Mouse (Mus musculus): Measurements from ENCODE around the gene Ppm1m. TPM values are rescaled to one million over a fixed set of nuclear protein-coding genes. Genes with fewer than 3 reads are reported as not detected.

Ppm1m gene
- polyA plus RNA-seq (2015; fragmentation: Nextera tagmentation; extraction: Ambion mirVana), result 56.8 and 58.8 TPM in 2 replicates

GRCm38 (mm10) chr9:106199535-106200272, at the start of gene Ppm1m:
Gene Ppm1m, minus strand, starts transcription at chr9:106199746.
- Histone ChIP-seq H3K4me1 (ENCODE audit: insufficient read depth, low read length) (peaks cover 40% of the 10 kb centered on the region), H3K36me3 (ENCODE audit: insufficient read depth, low read length) (peaks cover 16% of the 10 kb centered on the region), H3K9me3 (ENCODE audit: low read length) (no peaks in the 10 kb centered on the region), H3K27ac (ENCODE audit: low read length) (peak within 1 kb of the TSS; percentile 68), H3K27me3 (ENCODE audit: insufficient read depth, low read length) (no peaks in the 10 kb centered on the region), H3K9ac (replicated peaks; ENCODE audit: low read length) (peak within 1 kb of the TSS; percentile 81), H3K4me2 (replicated peaks; ENCODE audit: low read depth, low read length) (peak within 1 kb of the TSS; percentile 77), H3K4me3 (ENCODE audit: low read length) (peak within 1 kb of the TSS; percentile 72)
- 45% methylated on average over 18 of the region's 18 CpGs for WGBS
- ATAC-seq (ENCODE audit: low FRiP score, low TSS enrichment), result peak; percentile 4; the same call in 1 of the 2 replicates

GRCm38 (mm10) chr9:106242813-106243488, 43.4 kb upstream of the Ppm1m start:
- no peak for ATAC-seq (ENCODE audit: low FRiP score, low TSS enrichment)
- peaks cover 26% of the 10 kb centered on the region for H3K4me1 ChIP-seq (ENCODE audit: insufficient read depth, low read length)
- H3K36me3 ChIP-seq (ENCODE audit: insufficient read depth, low read length), result peaks cover 45% of the 10 kb centered on the region
- no peak overlapping the region for H3K4me2 ChIP-seq (replicated peaks; ENCODE audit: low read depth, low read length)
- H3K27ac ChIP-seq (ENCODE audit: low read length), result peak overlapping the region; percentile 67
- H3K9ac ChIP-seq (replicated peaks; ENCODE audit: low read length), result no peak overlapping the region
- WGBS, result 61% methylated on average over 19 of the region's 19 CpGs
- H3K27me3 ChIP-seq (ENCODE audit: insufficient read depth, low read length), result no peaks in the 10 kb centered on the region
- H3K9me3 ChIP-seq (ENCODE audit: low read length), result no peaks in the 10 kb centered on the region
- no peak overlapping the region for H3K4me3 ChIP-seq (ENCODE audit: low read length)

GRCm38 (mm10) chr9:106241541-106242164, 42.1 kb upstream of the Ppm1m start:
- no peak overlapping the region for H3K4me2 ChIP-seq (replicated peaks; ENCODE audit: low read depth, low read length)
- H3K4me3 ChIP-seq (ENCODE audit: low read length), result no peak overlapping the region
- 84% methylated on average over 10 of the region's 10 CpGs for WGBS
- peaks cover 21% of the 10 kb centered on the region for H3K4me1 ChIP-seq (ENCODE audit: insufficient read depth, low read length)
- H3K27me3 ChIP-seq (ENCODE audit: insufficient read depth, low read length), result no peaks in the 10 kb centered on the region
- H3K27ac ChIP-seq (ENCODE audit: low read length), result no peak overlapping the region
- no peak overlapping the region for H3K9ac ChIP-seq (replicated peaks; ENCODE audit: low read length)
- peaks cover 55% of the 10 kb centered on the region for H3K36me3 ChIP-seq (ENCODE audit: insufficient read depth, low read length)
- no peaks in the 10 kb centered on the region for H3K9me3 ChIP-seq (ENCODE audit: low read length)
- no peak for ATAC-seq (ENCODE audit: low FRiP score, low TSS enrichment)

GRCm38 (mm10) chr9:106237878-106238277, 38.3 kb upstream of the Ppm1m start:
- H3K27me3 ChIP-seq (ENCODE audit: insufficient read depth, low read length), result no peaks in the 10 kb centered on the region
- no peaks in the 10 kb centered on the region for H3K9me3 ChIP-seq (ENCODE audit: low read length)
- H3K9ac ChIP-seq (replicated peaks; ENCODE audit: low read length), result no peak overlapping the region
- peaks cover 9% of the 10 kb centered on the region; the same call in 1 of the 2 replicates for H3K4me1 ChIP-seq (ENCODE audit: insufficient read depth, low read length)
- WGBS, result 95% methylated on average over 10 of the region's 10 CpGs
- H3K27ac ChIP-seq (ENCODE audit: low read length), result no peak overlapping the region
- ATAC-seq (ENCODE audit: low FRiP score, low TSS enrichment), result no peak
- H3K4me2 ChIP-seq (replicated peaks; ENCODE audit: low read depth, low read length), result no peak overlapping the region
- peaks cover 82% of the 10 kb centered on the region for H3K36me3 ChIP-seq (ENCODE audit: insufficient read depth, low read length)
- no peak overlapping the region for H3K4me3 ChIP-seq (ENCODE audit: low read length)

GRCm38 (mm10) chr9:106237401-106237800, 37.9 kb upstream of the Ppm1m start:
- H3K27ac ChIP-seq (ENCODE audit: low read length), result no peak overlapping the region
- H3K27me3 ChIP-seq (ENCODE audit: insufficient read depth, low read length), result no peaks in the 10 kb centered on the region
- H3K4me1 ChIP-seq (ENCODE audit: insufficient read depth, low read length), result 0 out of 2 replicates have a peak, but pooled peaks cover 7% of the 10 kb centered on the region

GRCm38 (mm10) chr9:106236818-106237211, 37.3 kb upstream of the Ppm1m start:
- 0 out of 2 replicates have a peak, but pooled peaks cover 7% of the 10 kb centered on the region for H3K4me1 ChIP-seq (ENCODE audit: insufficient read depth, low read length)
- no peak overlapping the region for H3K9ac ChIP-seq (replicated peaks; ENCODE audit: low read length)
- H3K27me3 ChIP-seq (ENCODE audit: insufficient read depth, low read length), result no peaks in the 10 kb centered on the region
- no peaks in the 10 kb centered on the region for H3K9me3 ChIP-seq (ENCODE audit: low read length)
- H3K4me2 ChIP-seq (replicated peaks; ENCODE audit: low read depth, low read length), result no peak overlapping the region
- no peak overlapping the region for H3K4me3 ChIP-seq (ENCODE audit: low read length)
- no peak for ATAC-seq (ENCODE audit: low FRiP score, low TSS enrichment)
- peak overlapping the region; percentile 6; the same call in 1 of the 2 replicates for H3K27ac ChIP-seq (ENCODE audit: low read length)
- 60% methylated on average over 3 of the region's 3 CpGs for WGBS
- peaks cover 72% of the 10 kb centered on the region for H3K36me3 ChIP-seq (ENCODE audit: insufficient read depth, low read length)

More at GRCm38 (mm10) chr9:106237401-106237800, 37.9 kb upstream of the Ppm1m start:
- Histone ChIP-seq H3K4me2 (replicated peaks; ENCODE audit: low read depth, low read length) (no peak overlapping the region), H3K36me3 (ENCODE audit: insufficient read depth, low read length) (peaks cover 78% of the 10 kb centered on the region), H3K4me3 (ENCODE audit: low read length) (no peak overlapping the region), H3K9ac (replicated peaks; ENCODE audit: low read length) (no peak overlapping the region), H3K9me3 (ENCODE audit: low read length) (no peaks in the 10 kb centered on the region)
- 67% methylated on average over 8 of the region's 8 CpGs for WGBS
- no peak for ATAC-seq (ENCODE audit: low FRiP score, low TSS enrichment)

- ATAC-seq (ENCODE audit: low FRiP score, low TSS enrichment), result no peak
These were observed 36.7 kb upstream of the Ppm1m start for GRCm38 (mm10) chr9:106236156-106236817.

GRCm38 (mm10) chr9:106235194-106235830, 35.8 kb upstream of the Ppm1m start:
- H3K9me3 ChIP-seq (ENCODE audit: low read length), result no peaks in the 10 kb centered on the region
- ATAC-seq (ENCODE audit: low FRiP score, low TSS enrichment), result no peak
- H3K36me3 ChIP-seq (ENCODE audit: insufficient read depth, low read length), result peaks cover 60% of the 10 kb centered on the region
- no peak overlapping the region for H3K4me2 ChIP-seq (replicated peaks; ENCODE audit: low read depth, low read length)
- H3K27me3 ChIP-seq (ENCODE audit: insufficient read depth, low read length), result no peaks in the 10 kb centered on the region
- H3K4me3 ChIP-seq (ENCODE audit: low read length), result no peak overlapping the region
- 0 out of 2 replicates have a peak overlapping the region, but pooled peaks have one; percentile 11 for H3K9ac ChIP-seq (replicated peaks; ENCODE audit: low read length)
- 0 out of 2 replicates have a peak, but pooled peaks cover 7% of the 10 kb centered on the region for H3K4me1 ChIP-seq (ENCODE audit: insufficient read depth, low read length)
- 64% methylated on average over 23 of the region's 23 CpGs for WGBS
- H3K27ac ChIP-seq (ENCODE audit: low read length), result no peak overlapping the region

More at GRCm38 (mm10) chr9:106236156-106236817, 36.7 kb upstream of the Ppm1m start:
- H3K27ac ChIP-seq (ENCODE audit: low read length), result no peak overlapping the region
- H3K36me3 ChIP-seq (ENCODE audit: insufficient read depth, low read length), result peaks cover 68% of the 10 kb centered on the region
- H3K27me3 ChIP-seq (ENCODE audit: insufficient read depth, low read length), result no peaks in the 10 kb centered on the region
- no peak overlapping the region for H3K9ac ChIP-seq (replicated peaks; ENCODE audit: low read length)
- 0 out of 2 replicates have a peak, but pooled peaks cover 7% of the 10 kb centered on the region for H3K4me1 ChIP-seq (ENCODE audit: insufficient read depth, low read length)
- H3K4me2 ChIP-seq (replicated peaks; ENCODE audit: low read depth, low read length), result no peak overlapping the region
- no peak overlapping the region for H3K4me3 ChIP-seq (ENCODE audit: low read length)
- no peaks in the 10 kb centered on the region for H3K9me3 ChIP-seq (ENCODE audit: low read length)
- WGBS, result 87% methylated on average over 23 of the region's 23 CpGs

- Histone ChIP-seq H3K27ac (ENCODE audit: low read length) (no peak overlapping the region), H3K4me2 (replicated peaks; ENCODE audit: low read depth, low read length) (no peak overlapping the region), H3K4me1 (ENCODE audit: insufficient read depth, low read length) (0 out of 2 replicates have a peak, but pooled peaks cover 7% of the 10 kb centered on the region), H3K4me3 (ENCODE audit: low read length) (no peak overlapping the region), H3K9ac (replicated peaks; ENCODE audit: low read length) (no peak overlapping the region), H3K9me3 (ENCODE audit: low read length) (no peaks in the 10 kb centered on the region), H3K27me3 (ENCODE audit: insufficient read depth, low read length) (no peaks in the 10 kb centered on the region), H3K36me3 (ENCODE audit: insufficient read depth, low read length) (peaks cover 53% of the 10 kb centered on the region)
- no peak for ATAC-seq (ENCODE audit: low FRiP score, low TSS enrichment)
- WGBS, result 70% methylated on average over 6 of the region's 6 CpGs
These were observed 34.4 kb upstream of the Ppm1m start for GRCm38 (mm10) chr9:106233953-106234352.
